Mouse (Mus musculus) NIH3T3 (cell line): ENCODE results near the gene Mtap.

ENCODE experiments used
- DNase-seq: peaks from one replicate; pipeline ENCODE4 v3.0.0-alpha.2; 2012; ENCODE audit warnings: low read depth

The Mtap gene

GRCm38 (mm10) chr4:89137542-89138360 lies 829 bp downstream of the Mtap start:
- peak; percentile 68 for DNase-seq

- peak; percentile 55 for DNase-seq
These were observed 1.4 kb downstream of the Mtap start for GRCm38 (mm10) chr4:89138361-89138651.

GRCm38 (mm10) chr4:89140832-89141231 lies 3.9 kb downstream of the Mtap start:
- DNase-seq = peak; percentile 69

GRCm38 (mm10) chr4:89145409-89145808 lies 8.5 kb downstream of the Mtap start:
- DNase-seq = peak; percentile 92

GRCm38 (mm10) chr4:89146291-89146690 lies 9.4 kb downstream of the Mtap start:
- peak; percentile 88 for DNase-seq

DNA sequence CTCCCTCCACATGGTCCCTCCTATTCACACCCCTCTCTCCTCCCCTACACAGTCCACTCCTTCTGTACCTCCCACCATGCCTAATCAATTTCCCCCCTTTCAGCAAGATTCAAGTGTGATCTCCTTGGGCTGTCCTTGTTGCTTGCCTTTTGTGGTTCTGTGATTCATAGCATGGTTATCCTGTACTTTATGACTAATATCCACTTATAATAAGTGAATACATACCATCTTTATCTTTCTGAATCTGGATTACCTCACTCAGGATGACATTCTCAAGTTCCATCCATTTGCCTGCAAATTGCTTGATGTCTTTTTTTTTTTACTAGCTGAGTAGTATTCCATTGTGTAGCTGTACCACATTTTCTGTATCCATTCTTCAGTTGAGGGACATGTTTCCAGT lies 12.3 kb downstream of the Mtap start:
- DNase-seq = no peak

DNA sequence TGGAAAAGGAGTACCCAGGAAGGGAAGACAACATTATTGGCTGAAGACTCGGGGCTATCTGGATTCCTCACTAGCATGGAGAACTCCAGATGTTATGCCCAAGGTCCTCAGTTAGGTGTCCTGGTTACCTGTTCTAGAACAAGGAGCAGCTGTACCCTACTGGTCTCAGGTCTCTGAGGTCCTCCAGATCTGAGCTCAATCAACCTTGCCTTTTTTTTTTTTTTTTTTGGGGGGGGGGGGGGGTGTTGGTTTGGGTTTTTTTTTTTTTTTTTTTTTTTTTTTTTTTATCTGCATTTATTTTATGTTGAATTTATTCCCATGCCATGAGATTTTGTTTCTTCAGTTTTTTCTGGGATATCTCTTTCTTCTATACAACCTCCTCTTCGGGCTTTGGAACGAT lies 24.5 kb downstream of the Mtap start:
- no peak for DNase-seq

DNA sequence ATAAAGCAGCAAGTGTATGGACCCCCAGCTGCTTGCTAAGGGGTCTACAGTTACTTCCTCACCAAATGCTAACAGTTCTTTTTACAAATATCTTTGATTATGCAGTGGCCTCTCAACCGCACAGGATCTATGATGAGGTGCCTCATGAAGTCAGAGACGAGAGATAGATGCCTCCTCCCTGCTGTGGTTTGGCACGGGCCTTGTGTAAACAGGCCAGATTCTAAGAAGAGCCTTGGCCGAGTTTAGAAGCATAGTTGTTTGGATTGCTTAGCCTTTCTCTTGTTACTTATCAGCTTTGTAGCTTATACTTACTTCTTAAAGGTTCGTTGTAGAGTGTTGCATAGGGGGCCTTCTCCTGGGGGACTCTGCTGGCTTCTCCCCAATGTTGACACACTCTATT lies 25.6 kb downstream of the Mtap start:
- peak; percentile 83 for DNase-seq

- peak; percentile 61 for DNase-seq
These were observed 26.7 kb downstream of the Mtap start for GRCm38 (mm10) chr4:89163613-89164012.

DNA sequence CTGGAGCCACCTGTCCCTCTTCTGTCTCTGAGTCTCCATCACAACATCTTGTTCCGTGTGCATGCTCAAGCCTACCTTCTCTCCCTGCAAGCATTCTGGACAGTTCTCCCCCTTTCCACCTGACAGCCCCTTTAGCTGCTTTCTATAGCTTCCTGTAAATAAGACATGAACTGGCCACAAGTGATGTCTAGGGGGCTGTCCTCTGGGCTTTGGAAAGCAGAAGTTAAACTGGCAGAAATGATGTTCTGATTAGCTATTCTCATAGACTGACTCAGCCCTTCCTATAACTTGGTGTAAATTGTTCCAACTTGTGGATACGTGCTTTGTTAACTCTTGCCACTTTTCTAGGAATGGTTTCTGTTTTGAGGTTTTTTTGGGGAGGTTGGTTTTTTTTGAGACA lies 27.8 kb downstream of the Mtap start:
- DNase-seq = no peak

DNA sequence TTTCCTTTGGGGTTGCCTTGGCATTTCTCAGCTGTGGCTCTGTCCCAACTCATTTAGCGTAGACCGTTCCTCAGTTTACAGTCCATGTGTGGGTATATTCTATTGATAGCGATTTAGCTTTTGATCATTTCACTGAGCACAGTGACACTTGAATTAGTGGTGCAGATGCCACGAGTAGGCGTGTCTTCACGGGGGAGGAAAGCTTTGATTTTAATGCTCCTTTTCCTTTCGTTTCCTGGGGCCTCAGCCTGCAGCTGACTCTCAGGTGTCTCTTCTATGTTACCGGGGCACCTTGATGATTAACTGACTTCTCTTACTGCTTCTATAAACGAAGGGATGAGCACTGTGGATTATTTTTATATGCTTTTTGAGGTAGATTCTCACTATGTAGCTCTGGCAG lies 32.0 kb downstream of the Mtap start:
- DNase-seq = no peak

DNA sequence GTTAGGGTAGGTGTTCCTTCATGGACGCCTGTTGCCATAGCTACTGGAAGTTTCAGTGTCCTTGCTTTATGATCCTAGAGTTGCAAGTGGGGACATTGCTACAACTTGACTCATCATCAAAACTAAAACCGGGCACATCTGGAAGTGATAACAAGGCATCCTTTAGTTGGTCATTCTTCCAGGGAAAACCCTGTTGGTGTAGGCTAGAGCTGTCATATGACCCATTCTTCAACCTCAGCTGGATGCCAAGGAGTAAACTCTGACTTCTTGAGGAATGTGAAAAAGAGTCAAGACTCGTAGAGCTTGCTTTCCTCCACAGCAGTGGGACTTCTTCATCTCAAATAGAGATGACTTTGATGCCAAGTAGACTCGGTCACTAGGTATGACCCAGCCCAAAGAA lies 32.8 kb downstream of the Mtap start:
- peak; percentile 94 for DNase-seq

- DNase-seq = no peak
These were observed 34.0 kb downstream of the Mtap start for GRCm38 (mm10) chr4:89170931-89171330.

- peak; percentile 40 for DNase-seq
These were observed 36.1 kb downstream of the Mtap start for GRCm38 (mm10) chr4:89172873-89173605.

DNA sequence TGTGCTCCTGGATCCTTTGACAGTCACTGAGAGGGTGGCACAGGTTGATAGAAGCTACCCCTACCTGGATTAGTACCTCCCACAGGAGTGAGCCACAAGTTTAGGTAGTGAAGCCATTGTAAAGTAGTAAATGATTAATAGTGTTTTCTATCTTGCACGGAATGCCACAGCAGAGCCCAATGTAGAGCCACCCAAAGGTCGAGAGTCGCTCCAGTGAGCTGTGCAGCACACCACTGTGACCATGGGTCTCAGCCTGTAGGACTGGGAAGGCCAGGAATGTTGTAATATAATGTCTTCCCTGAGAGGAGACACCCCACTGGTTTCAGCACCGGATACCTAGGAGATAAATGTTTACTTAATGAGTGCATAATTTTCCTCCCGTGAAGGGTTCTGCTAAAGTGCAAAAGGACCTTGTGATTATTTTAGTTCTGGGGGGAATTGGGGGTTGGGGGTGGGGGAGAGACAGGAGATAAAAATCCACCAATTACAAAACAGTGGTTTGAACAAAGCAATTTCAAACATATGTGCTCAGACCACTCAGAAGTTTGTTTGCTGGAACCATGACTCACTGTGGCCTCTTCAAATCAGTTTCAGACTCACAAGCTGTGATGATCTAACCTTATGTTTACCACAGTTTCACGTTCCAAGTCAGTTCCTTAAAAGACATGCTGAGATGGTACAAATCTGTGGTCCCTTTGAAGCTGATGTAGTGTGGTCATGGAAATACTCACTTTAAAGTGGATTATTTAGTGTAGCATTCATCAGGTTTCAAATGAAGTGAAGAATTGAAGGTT lies 40.8 kb downstream of the Mtap start:
- DNase-seq = peak; percentile 83

DNA sequence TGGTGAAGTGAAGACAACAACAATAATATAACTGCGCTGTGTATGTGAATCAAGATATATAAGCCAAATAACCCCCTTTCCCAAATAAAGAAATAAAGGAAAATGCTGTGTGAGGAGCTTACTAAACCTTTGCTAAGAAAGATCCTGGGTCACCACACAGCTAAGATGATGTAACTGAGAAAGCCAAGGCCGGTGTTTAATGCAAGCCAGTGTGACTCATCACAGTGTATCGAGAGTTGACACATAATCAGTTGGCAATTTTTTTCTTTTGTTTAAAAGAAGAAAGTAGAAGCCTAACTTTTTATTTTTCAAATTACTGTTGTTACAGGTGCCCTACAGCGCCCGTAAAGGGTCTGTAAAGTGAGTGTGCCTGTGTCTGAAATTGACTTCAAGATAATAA lies 43.2 kb downstream of the Mtap start:
- DNase-seq = peak; percentile 46

GRCm38 (mm10) chr4:89181656-89182055 lies 44.7 kb downstream of the Mtap start:
- peak; percentile 28 for DNase-seq

DNA sequence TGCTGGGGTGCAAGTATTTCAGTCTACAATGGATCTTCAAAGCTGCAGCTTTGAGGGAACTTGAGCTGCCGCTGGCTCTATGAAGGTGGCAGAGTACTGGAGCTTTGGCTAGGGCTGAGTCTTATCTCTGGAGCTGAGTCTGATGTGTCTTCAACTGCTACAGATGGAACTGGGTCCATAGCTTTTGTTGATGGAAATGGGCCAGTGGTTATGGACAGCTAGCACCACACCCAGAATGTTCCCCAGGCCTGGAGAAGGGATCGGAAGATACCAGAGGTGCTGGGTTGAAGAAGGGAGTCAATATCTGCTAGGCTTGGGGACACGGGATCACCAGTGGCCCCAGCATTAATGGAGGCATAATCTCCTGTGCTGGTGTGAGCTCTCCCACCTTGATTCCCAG lies 45.6 kb downstream of the Mtap start:
- peak; percentile 30 for DNase-seq

DNA sequence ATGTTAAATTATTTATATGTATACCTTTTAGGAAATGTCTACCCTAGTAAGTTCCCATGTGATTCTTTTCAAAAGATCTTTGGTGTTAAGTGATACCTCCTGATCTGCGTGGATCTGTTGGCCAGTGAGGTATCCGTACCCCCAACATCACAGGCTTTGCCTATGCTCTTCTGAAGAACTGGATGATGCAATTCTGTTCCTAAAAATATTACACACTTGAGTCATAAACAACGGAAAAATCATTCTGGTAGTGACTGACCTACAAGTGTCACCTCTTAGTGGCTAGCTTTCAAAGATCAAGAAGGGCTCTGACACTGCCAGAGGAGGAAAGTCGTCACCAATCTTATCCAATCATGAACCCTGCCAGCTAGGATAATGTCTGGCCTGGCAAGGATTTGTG lies 58.6 kb downstream of the Mtap start:
- DNase-seq = no peak

- DNase-seq = no peak
These were observed 60.2 kb downstream of the Mtap start for GRCm38 (mm10) chr4:89197128-89197527.

GRCm38 (mm10) chr4:89200806-89201205 lies 63.9 kb downstream of the Mtap start:
- no peak for DNase-seq

GRCm38 (mm10) chr4:89209310-89209709 lies 72.4 kb downstream of the Mtap start:
- no peak for DNase-seq

DNA sequence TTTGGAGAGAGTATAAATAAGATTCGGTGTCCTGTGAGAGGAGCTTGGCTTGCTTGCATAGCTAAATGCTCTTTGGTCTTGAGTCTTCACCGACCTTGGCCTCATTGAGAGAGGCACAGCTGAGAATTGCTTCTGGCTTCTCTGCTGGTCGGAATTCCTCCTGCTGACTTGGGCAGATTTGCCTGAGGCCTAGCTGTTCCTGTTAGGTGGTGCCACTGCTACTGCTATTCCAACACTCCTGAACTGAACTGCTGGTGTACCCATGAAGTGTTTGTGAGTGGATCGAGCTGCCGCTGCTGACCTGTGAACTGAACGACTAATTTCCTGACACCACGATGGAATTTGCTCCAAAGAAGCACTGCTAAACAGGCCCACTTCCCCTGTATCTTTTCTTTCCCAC lies 73.4 kb downstream of the Mtap start:
- no peak for DNase-seq
